Mouse (Mus musculus) adrenal gland, adult 8-10 months (tissue): ENCODE measurements around the gene Isl1. TPM values are rescaled to one million over a fixed set of nuclear protein-coding genes. Genes with fewer than 3 reads are reported as not detected.

Experiments used
- DNase-seq: peaks from one replicate; pipeline ENCODE4 v3.0.0; 2022
- total RNA-seq, 4 experiments: library from RNA; stranded (reverse); gene quantifications; 2 replicates each; pipeline ENCODE4 v1.2.4; 2022

The Isl1 gene
- total RNA-seq, 4 experiments from 2014 or later = 5.4 to 14.7 (median 7.7) TPM

GRCm38 (mm10) chr13:116294734-116295133 lies 14.8 kb downstream of the Isl1 start:
- DNase-seq = no peak

GRCm38 (mm10) chr13:116294151-116294461 lies 15.4 kb downstream of the Isl1 start:
- DNase-seq = no peak

- DNase-seq = no peak
Measured at GRCm38 (mm10) chr13:116293301-116294150, 16.0 kb downstream of the Isl1 start.

- DNase-seq = no peak
Measured at GRCm38 (mm10) chr13:116289655-116290054, 19.8 kb downstream of the Isl1 start.

- DNase-seq = no peak
Measured at GRCm38 (mm10) chr13:116279207-116279772, 30.2 kb downstream of the Isl1 start.
